Mouse (Mus musculus) neural tube, embryonic 11.5 days (tissue): ENCODE results near the gene Slc35f1. TPM values are rescaled to one million over a fixed set of nuclear protein-coding genes. Genes with fewer than 3 reads are reported as not detected.

ENCODE experiments used
- ATAC-seq: fragments of 200-750 bp; cut with Nextera tagmentation; 2 replicates; pipeline ENCODE4 v1.8.0; 2017; ENCODE audit warnings: moderate number of reproducible peaks, mild to moderate bottlenecking, moderate TSS enrichment, moderate library complexity; ENCODE audit not compliant: insufficient read depth, low FRiP score, low TSS enrichment
- DNase-seq: peaks from one replicate; pipeline ENCODE4 v3.0.0-alpha.2; 2015; ENCODE audit warnings: low spot score
- H3K27ac ChIP-seq: fragments of 300-500 bp; sonication (generic); 2 replicates; pipeline ENCODE4 v1.5.1; 2014; ENCODE audit warnings: low read depth, mild to moderate bottlenecking, low read length
- H3K27me3 ChIP-seq: fragments of 300-500 bp; sonication (generic); 2 replicates; pipeline ENCODE4 v1.6.1; 2014; ENCODE audit warnings: mild to moderate bottlenecking, low read length, mixed read lengths; ENCODE audit not compliant: control insufficient read depth, insufficient read depth
- H3K36me3 ChIP-seq: fragments of 300-500 bp; sonication (generic); 2 replicates; pipeline ENCODE4 v1.6.1; 2014; ENCODE audit warnings: mild to moderate bottlenecking, low read length, moderate library complexity, mixed read lengths; ENCODE audit not compliant: control insufficient read depth, insufficient read depth
- H3K4me1 ChIP-seq: fragments of 300-500 bp; sonication (generic); 2 replicates; pipeline ENCODE4 v1.6.1; 2014; ENCODE audit warnings: low read length, mixed read lengths; ENCODE audit not compliant: control insufficient read depth, insufficient read depth
- H3K4me2 ChIP-seq: fragments of 300-500 bp; sonication (generic); 2 replicates; pipeline ENCODE4 v1.6.1; 2014; ENCODE audit warnings: low read depth, mild to moderate bottlenecking, moderate library complexity
- H3K4me3 ChIP-seq: fragments of 300-500 bp; sonication (generic); 2 replicates; pipeline ENCODE4 v1.5.1; 2014; ENCODE audit warnings: low read depth, low read length
- H3K9ac ChIP-seq: fragments of 300-500 bp; sonication (generic); 2 replicates; pipeline ENCODE4 v1.6.1; 2014; ENCODE audit warnings: mild to moderate bottlenecking, low read length
- H3K9me3 ChIP-seq: fragments of 300-500 bp; sonication (generic); 2 replicates; pipeline ENCODE4 v1.6.1; 2016; ENCODE audit warnings: low read length; ENCODE audit not compliant: control insufficient read depth
- WGBS: fragments of 180-500 bp; shearing (Covaris S2); extraction: QIAGEN DNeasy Blood & Tissue Kit; methylation state at CpG from one replicate; pipeline ENCODE4 v1.1.7; 2014; 5-methylcytosine and 5-hydroxymethylcytosine counted together
- polyA plus RNA-seq: library from polyadenylated mRNA; unstranded; fragments of >200 nt; fragmentation: Nextera tagmentation; extraction: Ambion mirVana; gene quantifications from 2 replicates; pipeline ENCODE4 v1.2.1, GENCODE M21; 2014

Gene Slc35f1
- polyA plus RNA-seq, 1 experiment from 2014 or later = 17.1 TPM

DNA sequence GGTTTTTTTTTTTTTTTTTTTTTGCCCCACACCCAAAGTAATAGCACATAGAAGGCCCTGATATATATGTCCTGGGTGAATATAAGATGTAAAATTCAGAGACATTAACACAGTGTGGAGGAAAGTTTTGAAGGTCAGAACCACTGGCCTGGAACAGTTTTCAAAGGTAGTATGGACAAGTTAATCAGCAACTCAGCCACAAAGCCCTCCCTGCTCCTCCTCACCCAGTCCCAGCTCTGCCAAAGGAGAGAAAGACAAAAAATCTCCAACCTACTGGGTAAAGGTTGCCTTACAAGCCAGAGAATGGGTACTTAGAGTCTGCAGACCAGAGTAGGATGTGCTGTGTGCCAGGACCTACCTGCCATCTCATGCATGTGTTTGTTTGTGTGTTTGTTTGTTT lies 372.4 kb downstream of the Slc35f1 start:
- Histone ChIP-seq H3K4me2 (no peak overlapping the region), H3K9ac (no peak overlapping the region), H3K4me3 (no peak overlapping the region), H3K9me3 (no peaks in the 10 kb centered on the region), H3K4me1 (no peaks in the 10 kb centered on the region), H3K27me3 (no peaks in the 10 kb centered on the region), H3K27ac (no peak overlapping the region), H3K36me3 (no peaks in the 10 kb centered on the region)
- ATAC-seq = no peak
- no peak for DNase-seq

DNA sequence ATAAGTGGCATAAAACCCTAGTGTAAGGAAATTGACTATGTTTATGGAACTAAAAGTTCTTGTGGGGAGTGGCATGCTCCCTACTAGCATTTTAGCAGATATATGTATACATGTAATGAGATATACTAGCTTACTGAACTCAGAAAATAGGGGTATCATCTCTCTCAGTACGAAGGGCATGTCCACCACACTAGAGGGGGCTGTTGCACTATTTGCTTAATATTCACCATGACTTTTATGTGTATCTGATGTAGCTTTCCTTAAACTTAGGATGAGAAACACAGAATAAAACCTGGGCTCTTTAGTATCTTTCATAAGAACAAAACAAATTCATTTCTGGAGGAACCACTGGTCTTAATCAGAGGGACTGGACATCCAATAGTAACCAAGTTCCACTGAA lies 397.5 kb downstream of the Slc35f1 start:
- Histone ChIP-seq H3K4me3 (no peak overlapping the region), H3K4me2 (no peak overlapping the region), H3K9ac (no peak overlapping the region), H3K36me3 (no peaks in the 10 kb centered on the region), H3K4me1 (no peaks in the 10 kb centered on the region), H3K9me3 (no peaks in the 10 kb centered on the region), H3K27me3 (no peaks in the 10 kb centered on the region), H3K27ac (no peak overlapping the region)
- DNase-seq (no peak), ATAC-seq (no peak)
- WGBS = 90% methylated on average over 1 of the region's 1 CpGs

DNA sequence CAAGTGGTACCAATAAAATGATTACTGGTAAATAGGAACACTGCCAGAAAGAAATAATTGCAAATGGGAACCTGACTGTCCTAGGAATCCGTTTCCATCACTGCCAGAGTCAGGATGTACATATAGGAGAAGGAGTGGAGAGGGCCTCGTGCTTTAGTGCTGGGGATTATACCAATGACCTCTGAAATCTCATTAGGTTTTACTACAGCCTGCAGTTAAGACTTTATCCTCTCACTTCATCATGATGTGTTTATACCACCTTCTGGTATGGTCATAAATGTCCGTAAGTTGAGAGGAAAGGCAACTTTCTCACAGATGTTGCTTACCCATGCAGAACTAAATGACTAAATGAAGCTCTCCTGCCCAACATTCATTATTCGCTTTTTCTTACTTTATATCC lies 401.2 kb downstream of the Slc35f1 start:
- no peak overlapping the region for H3K4me2 ChIP-seq
- WGBS = 55% methylated on average over 4 of the region's 4 CpGs
- H3K9me3 ChIP-seq = no peaks in the 10 kb centered on the region
- H3K4me1 ChIP-seq = no peaks in the 10 kb centered on the region
- no peak for DNase-seq
- no peaks in the 10 kb centered on the region for H3K36me3 ChIP-seq
- no peak overlapping the region for H3K27ac ChIP-seq
- H3K9ac ChIP-seq = no peak overlapping the region
- ATAC-seq = no peak
- H3K4me3 ChIP-seq = no peak overlapping the region
- H3K27me3 ChIP-seq = no peaks in the 10 kb centered on the region

DNA sequence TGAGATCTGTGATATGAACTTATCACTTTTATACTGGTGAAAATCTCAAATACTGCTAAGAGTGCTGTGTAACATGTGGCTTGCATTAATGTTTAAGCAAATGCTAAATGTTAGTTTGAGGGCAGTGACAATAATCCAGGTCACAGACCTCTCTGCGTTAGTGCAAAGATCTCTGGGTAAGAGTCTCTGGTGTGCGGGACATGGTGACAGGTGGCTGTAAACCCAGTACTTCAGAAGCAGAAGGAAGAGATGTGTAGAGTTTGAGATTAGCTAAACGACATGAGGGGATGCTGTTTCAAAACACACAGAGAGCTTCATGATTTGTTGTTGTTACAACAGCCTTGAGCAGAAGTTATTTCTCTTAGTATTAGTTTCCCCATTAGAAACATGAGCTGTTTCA lies 406.1 kb downstream of the Slc35f1 start:
- ATAC-seq (no peak), DNase-seq (no peak)

DNA sequence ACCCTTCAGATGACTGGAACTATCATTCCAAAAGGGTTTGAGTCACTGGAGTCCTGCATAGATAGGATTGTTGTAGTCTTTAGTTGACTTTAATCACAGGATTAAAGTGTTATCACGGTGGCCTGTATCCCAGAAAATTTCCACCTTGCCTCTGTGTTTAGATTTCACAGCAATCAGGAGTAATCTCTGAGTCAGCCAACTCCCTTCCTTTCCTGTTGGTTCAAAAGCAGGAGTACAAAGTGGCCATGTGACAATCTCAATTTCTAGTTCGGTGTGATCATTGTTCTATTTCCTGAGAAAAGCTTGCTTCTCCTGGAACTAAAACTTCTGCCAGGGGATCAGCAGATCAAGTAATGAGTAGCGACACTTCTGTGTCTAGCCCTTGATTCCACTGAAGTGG lies 410.5 kb downstream of the Slc35f1 start:
- WGBS = 91% methylated on average over 3 of the region's 3 CpGs
- no peak overlapping the region for H3K4me3 ChIP-seq

More for the DNA sequence above, 406.1 kb downstream of the Slc35f1 start:
- H3K27ac ChIP-seq = no peak overlapping the region
- no peak overlapping the region for H3K4me3 ChIP-seq
- no peaks in the 10 kb centered on the region for H3K4me1 ChIP-seq
- H3K4me2 ChIP-seq = no peak overlapping the region
- H3K27me3 ChIP-seq = no peaks in the 10 kb centered on the region
- H3K36me3 ChIP-seq = no peaks in the 10 kb centered on the region
- H3K9ac ChIP-seq = no peak overlapping the region
- H3K9me3 ChIP-seq = no peaks in the 10 kb centered on the region
- 69% methylated on average over 3 of the region's 3 CpGs for WGBS

DNA sequence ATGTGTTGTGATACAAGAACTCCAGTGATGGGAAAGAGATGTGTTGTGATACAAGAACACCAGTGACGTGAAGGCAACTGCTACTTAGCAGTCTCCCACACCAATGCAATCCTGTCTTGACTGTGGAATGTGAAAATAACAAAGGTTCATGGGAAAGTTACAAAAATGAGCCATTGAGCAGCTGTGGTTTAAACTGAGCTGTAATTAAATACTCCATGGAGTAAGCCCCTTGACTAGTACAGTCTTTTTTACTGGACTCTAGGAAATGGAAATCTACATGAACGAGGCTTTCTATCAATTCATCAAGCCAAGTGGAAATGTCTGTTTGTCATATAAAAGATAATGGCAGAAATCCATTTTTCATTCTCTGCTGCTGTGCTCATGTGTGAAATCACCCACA lies 411.1 kb downstream of the Slc35f1 start:
- no peaks in the 10 kb centered on the region for H3K36me3 ChIP-seq
- H3K9ac ChIP-seq = no peak overlapping the region
- no peaks in the 10 kb centered on the region for H3K4me1 ChIP-seq
- no peak overlapping the region for H3K4me2 ChIP-seq
- H3K9me3 ChIP-seq = no peaks in the 10 kb centered on the region
- no peak for DNase-seq
- 74% methylated on average over 2 of the region's 2 CpGs for WGBS
- no peak overlapping the region for H3K4me3 ChIP-seq
- H3K27ac ChIP-seq = no peak overlapping the region
- no peak for ATAC-seq
- H3K27me3 ChIP-seq = no peaks in the 10 kb centered on the region

More for the DNA sequence above, 410.5 kb downstream of the Slc35f1 start:
- Histone ChIP-seq H3K4me2 (no peak overlapping the region), H3K9ac (no peak overlapping the region), H3K36me3 (no peaks in the 10 kb centered on the region), H3K27ac (no peak overlapping the region), H3K27me3 (no peaks in the 10 kb centered on the region), H3K9me3 (no peaks in the 10 kb centered on the region), H3K4me1 (no peaks in the 10 kb centered on the region)
- ATAC-seq (no peak), DNase-seq (no peak)

DNA sequence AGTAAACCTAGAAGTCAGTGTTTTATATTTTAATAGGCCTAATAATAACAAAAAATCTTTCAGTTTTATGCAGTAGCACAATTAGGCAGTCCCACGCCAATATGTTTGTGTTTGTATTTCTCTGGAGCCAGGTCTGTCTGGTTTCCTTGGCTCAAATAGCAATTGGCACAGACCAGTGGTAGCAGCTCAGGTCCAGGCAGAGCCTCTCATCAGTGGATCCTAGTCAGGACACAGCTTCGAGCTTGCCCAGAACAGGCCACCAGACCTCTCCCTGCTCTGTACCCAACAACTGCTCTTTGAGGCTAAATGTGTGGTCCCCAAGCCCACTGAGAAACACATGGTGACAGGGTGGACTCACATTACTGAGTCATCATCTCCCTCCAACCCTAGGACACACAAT lies 412.1 kb downstream of the Slc35f1 start:
- Histone ChIP-seq H3K9me3 (no peaks in the 10 kb centered on the region), H3K4me2 (no peak overlapping the region), H3K9ac (no peak overlapping the region), H3K4me3 (no peak overlapping the region), H3K4me1 (no peaks in the 10 kb centered on the region), H3K27ac (no peak overlapping the region), H3K27me3 (no peaks in the 10 kb centered on the region), H3K36me3 (no peaks in the 10 kb centered on the region)
- DNase-seq = no peak
- 89% methylated on average over 2 of the region's 2 CpGs for whole genome bisulfite sequencing
- no peak for ATAC-seq

DNA sequence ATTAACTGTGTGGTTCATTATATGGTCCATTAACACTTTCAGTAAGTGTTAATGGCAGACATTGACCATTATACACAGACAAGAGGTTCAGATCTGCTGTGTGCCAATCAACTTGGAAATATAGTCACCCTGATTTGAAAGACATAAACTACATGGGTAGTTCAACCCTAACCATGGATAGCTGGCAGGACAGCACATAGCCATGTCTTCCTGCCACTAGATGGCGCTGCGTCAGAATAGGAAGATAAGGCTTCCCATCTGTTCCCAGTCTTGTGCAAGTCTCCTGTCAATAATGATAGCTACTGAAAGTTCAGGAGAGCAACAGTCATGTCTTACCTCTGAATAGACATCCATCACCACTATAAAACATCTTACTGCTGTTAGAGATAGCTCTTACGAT lies 424.7 kb downstream of the Slc35f1 start:
- Histone ChIP-seq H3K9ac (no peak overlapping the region), H3K4me1 (no peaks in the 10 kb centered on the region), H3K4me2 (no peak overlapping the region), H3K4me3 (no peak overlapping the region), H3K27ac (no peak overlapping the region), H3K9me3 (no peaks in the 10 kb centered on the region), H3K27me3 (no peaks in the 10 kb centered on the region), H3K36me3 (no peaks in the 10 kb centered on the region)
- ATAC-seq (no peak; the same call in 1 of the 2 replicates), DNase-seq (peak; percentile 51)
- WGBS = 30% methylated on average over 3 of the region's 3 CpGs

DNA sequence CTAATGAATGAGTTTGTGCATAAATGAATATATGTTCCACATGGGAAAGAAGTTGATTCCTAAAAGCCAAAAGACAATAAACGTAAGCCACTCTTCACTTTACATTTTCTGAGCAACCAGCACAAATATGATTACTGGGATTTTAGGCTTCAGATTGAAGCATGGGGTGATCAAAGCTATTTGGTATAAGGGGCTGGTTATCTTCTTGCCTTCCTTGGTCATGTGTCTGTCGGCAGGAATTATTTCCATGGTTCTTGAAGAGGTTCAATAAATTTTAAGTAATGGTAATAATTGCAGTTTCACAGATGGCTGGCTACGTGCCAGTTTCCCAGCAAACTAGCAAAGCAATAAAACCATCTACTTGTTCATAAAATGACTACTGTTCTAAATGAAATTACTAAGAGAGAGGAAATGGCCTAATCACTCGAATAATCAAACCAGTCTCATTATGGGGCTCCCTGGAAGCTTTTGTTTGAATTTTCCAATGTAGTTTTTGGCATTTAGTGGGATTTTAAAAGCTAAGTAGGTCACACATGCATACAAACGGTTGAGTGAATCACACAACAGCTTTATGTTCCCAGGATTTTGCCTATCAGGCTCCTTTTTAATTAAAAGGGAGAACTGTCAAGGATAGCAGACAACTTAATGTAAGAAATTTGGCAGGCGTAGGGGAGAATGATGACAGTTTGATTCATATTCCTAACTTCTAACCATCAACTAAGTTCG lies 425.5 kb downstream of the Slc35f1 start:
- no peak for DNase-seq
- H3K9ac ChIP-seq = no peak overlapping the region
- H3K4me3 ChIP-seq = no peak overlapping the region
- H3K27ac ChIP-seq = no peak overlapping the region
- H3K9me3 ChIP-seq = no peaks in the 10 kb centered on the region
- no peaks in the 10 kb centered on the region for H3K36me3 ChIP-seq
- 71% methylated on average over 7 of the region's 7 CpGs for WGBS
- H3K4me2 ChIP-seq = no peak overlapping the region
- no peaks in the 10 kb centered on the region for H3K27me3 ChIP-seq
- ATAC-seq = no peak
- no peaks in the 10 kb centered on the region for H3K4me1 ChIP-seq
